Mouse (Mus musculus) gastrocnemius, postnatal 14 days (tissue): ENCODE measurements around the gene Hmga1. TPM values are rescaled to one million over a fixed set of nuclear protein-coding genes. Genes with fewer than 3 reads are reported as not detected.
A peak's percentile ranks its signal among the peaks of the same experiment; 100 is the strongest.

Experiments used
- DNase-seq: peaks from one replicate; pipeline ENCODE4 v3.0.0; 2021; ENCODE audit warnings: mixed read lengths
- intact Hi-C: fragments of 180-260 bp; cut with DNase I; formaldehyde crosslinking; loops from one replicate; pipeline ENCODE4 v1.15.1; 2025; ENCODE audit warnings: low total_unique reads
- total RNA-seq, 2 experiments: library from RNA; stranded (reverse); gene quantifications; 2 replicates each; pipeline ENCODE4 v1.2.3; 2021

Gene Hmga1
- total RNA-seq, 2 experiments from 2014 or later, result 17.2 to 18.7 TPM

DNA sequence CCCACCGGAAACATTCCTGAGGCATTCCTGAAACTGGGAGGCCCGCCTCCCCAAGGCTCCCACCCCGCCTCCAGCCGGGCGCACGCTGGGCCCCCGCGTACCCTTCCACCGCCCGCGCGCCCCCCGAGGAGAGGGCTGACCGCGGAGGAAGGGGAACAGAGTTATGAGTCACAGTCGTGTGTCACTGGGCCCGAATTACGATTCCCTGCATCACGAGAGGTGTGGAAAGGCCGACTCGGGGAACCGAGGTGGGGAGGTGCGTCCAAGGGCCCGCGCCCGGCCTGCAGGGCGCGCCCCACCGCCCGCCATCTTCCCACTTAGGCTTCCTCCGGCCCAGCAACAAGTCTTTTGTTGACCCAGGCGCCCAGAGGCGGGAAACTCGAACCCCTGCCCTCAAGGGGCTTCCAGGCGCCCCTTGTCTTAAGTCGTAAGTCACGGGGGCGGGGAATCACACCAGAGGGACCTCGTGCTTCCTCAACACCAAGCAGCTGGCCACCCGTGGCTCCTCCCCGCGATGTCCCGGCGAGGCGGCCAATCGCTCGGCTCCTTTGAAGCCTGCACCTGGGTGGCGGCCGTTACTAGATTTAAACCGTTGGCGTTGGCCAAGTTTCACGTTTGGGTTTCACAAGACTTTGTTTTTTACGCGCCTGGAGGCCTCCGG, 655 bp upstream of the Hmga1 start:
- DNase-seq, result peak; percentile 55
- intact Hi-C loops, result no loop called here

DNA sequence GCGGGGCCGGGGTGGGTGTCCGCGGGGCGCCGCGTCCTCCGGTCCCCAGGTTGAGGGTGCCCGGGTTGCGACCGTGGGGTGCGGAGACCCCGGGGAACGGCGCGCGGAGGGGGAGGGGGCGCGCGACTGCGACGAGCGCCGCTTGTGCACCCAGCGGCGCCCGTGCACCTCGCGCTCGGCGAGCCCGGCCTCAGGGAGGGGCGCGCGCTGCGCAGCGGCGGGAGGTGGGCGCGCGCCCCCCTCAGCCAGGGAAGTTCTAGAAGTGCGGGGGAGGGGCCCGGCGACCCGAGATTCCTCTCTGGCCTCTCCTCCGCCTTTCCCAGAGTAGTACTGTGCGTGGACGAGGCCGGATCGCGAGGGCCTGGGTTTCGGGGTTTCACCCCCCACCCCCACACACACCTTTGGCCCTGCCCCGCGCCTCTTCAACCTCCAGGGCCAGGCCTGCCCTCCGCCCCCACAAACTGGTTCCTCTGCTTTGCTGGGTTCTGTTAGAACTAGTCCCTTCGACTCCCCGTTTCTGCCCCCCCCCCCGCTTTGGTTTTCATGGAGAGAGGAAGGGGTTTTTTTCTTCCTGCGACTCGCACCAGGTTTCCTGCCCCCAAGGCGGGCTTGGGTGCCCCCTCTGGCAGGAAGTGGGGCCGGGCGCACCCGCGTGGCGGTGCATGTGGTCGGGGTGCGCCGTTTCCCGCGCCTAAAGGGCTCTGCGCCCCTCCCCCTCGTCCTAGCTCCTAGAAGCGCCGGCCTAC, 1.1 kb downstream of the Hmga1 start:
- intact Hi-C loops, result no loop called here
- no peak for DNase-seq

DNA sequence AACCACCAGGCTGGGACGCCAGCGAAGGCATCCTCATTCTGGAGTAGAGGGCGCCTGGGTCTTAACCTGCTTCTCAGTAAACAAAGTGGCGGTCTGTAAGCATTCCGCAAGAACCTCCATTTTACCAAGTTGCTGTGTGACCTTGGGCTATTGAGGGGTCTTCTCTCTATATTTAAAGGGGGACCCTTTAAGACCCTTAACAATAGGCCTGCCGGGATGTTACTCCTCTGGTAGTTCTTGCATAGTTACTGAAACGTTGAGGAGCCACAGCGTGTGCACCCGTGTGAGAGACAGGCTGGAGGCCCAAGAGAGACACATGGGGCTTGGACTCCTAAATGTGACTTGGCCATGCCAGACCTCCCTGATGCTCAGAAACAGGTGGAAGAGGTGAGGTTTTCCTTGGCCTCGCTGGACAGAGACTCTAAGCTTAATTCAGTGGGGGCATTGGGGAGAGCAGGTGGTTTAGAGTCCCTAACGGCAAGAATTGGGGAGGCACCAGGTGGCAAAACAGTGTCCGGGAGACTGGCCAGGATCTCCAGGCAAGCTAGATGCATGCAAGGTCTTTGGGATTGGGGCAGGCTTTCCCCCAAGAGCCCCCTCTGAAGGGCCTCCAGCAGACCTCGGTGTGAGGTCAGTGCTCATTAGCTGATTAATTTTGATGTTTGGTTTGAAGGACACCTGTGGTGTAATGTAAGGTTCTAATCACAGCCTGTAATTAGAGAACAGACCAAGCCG, 1.8 kb downstream of the Hmga1 start:
- no peak for DNase-seq
- intact Hi-C loops, result no loop called here

DNA sequence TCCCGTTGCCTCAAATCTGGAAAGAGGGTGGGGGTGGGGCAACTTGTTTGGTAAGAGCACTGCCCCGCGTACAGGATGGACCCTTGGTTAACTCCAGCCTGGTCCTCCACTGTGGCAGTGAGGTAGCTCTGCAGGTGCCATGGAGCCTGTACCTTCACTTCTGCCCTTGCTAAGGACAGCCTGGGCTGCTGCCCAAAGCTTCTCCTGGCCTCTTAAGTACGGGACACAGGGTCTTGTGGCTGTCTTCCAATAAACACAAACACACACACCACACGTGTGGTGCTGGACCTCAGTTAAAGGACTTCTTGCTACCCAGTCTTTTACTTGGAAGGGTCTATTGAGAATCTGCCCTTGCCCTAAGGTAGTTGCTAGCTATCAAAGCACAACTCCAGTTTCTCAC, 2.5 kb downstream of the Hmga1 start:
- DNase-seq, result no peak
- intact Hi-C loops, result no loop called here

DNA sequence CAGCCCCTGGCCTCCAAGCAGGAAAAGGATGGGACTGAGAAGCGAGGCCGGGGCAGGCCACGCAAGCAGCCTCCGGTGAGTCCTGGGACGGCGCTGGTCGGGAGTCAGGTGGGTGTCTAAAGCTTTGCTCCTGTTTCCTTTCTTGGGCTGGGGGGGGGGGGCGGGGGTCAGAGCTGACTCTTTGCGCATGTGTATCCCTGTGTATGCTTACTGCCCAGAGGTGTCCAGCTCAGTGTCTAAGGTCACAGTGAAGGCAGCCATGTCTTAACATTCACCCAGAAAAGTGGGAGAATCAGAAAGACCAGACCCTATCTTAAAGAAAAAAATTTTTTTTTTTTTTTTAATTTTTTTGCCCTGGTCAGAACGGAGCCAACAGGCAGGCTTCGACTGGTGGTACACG, 3.3 kb downstream of the Hmga1 start:
- no peak for DNase-seq
- intact Hi-C loops, result no loop called here

DNA sequence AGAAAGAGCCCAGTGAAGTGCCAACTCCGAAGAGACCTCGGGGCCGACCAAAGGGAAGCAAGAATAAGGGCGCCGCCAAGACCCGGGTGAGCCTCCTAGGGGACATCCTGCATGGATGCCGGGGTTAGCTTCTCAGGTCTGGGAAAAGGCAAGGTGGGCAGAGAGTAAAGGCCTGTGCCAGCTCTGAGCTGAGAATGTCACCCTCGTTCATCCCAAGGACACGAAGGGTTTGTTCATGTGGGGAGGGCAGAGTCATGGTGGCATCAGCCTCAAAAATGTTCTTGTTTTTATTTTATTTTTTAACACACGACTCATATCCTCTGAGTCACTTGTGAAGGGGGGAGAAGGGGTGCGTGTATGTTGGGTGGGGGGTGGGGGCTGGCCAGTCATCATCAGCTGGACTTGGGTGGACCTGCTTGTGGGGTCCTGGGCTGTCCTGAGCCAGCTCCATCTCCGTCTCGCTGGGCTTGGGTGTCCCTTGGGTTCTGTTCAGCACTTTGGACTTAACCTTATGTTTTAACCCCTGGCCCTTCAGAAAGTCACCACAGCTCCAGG, 4.7 kb downstream of the Hmga1 start:
- intact Hi-C loops, result no loop called here
- DNase-seq, result no peak

DNA sequence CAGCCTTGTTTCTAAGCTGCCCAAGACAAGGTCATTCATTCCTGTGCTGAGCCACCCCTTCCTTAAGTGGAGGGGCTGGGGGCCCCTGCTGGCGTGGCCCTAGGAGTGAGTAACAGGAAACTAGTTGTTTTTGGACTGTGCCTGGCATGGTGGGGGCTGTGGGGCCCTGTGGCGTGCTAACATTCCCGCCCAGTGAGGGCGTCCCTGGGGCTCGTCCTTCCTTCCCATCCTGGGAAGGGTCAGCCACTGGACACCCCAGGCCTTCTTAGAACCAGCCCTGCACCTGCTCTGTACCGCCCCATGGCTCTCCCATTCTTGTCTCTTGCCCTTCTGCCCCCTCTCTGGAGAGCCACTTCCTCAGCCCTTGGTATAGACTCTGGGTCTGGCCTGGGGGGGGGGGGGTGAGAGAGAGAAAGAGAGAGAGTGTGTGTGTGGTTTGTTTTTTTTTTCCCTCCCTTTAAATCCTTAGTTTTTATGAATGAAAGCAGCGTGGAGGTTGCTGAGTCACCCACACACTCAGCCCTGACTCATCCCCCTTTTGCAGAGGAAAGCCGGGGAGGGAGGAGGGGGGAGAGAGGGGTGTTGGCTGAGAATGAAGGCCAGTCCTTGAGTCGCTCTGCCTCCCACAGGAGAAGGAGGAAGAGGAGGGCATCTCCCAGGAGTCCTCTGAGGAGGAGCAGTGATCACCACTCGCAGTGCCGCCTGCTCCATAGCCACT, 5.7 kb downstream of the Hmga1 start:
- DNase-seq, result no peak
- intact Hi-C loops, result no loop called here

DNA sequence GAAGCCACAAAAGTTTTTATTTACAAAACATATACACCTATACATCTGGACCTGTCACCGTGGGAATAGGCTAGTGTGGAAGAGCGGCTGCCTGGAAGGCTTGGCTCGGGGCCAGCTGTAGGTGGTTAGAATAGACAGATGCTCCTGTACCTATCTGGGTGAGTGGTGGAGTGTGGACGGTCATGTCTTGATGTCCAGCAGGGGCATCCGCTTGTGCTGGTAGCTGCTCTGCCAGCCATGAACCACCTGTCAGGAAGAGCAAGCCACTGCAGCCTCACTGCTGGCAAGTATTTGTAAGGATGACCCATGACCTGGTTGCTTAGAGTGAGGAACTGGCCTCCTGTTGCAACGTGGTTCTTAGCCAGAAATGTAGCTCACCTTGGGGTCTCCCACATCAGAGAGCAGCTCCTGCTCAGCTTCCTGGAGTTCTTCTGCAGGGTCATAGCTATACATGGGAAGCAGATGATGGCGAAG, 7.5 kb downstream of the Hmga1 start:
- intact Hi-C loops, result no loop called here

DNA sequence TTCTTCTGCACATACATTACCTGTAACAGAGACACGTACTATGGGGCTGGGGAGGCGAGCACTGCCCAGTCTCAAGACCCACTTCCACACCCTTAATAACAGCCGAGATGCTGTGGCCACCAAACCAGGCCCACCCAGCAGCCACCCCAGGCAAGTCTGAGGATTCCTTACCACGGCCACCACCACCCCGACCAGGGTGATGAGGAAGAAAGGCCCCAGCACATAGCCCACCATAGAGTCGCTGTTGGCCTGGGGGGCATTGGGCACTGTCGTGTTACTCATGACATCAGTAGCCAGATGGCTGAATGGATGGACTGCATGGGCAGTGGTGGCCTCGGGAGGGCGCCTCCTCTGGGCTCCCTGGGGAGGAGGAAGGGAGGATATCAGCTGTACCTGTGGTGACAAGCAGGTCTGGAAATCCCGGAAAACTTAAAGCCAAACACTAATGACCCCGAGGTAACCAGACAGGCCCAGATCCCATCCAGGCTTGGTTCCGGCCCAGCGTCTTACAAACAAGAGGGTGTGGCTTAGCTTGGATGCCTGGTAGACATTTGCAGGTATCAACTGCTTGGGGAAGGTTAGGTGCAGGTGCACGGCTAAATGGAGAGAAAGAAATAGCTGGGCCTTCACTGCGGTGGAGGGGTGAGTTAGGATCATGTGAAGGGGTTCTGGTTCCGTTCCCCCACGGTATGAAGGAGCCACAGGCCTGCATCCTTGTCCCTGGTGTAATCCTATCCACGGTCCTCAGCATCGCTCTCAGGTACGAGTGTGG, 8.3 kb downstream of the Hmga1 start:
- intact Hi-C loops, result loop anchor here (5.0 kb wide), 1 partner anchor 68 kb away; no protein-coding TSS in a partner anchor
- DNase-seq, result no peak

More for the DNA sequence above, 7.5 kb downstream of the Hmga1 start:
- no peak for DNase-seq

DNA sequence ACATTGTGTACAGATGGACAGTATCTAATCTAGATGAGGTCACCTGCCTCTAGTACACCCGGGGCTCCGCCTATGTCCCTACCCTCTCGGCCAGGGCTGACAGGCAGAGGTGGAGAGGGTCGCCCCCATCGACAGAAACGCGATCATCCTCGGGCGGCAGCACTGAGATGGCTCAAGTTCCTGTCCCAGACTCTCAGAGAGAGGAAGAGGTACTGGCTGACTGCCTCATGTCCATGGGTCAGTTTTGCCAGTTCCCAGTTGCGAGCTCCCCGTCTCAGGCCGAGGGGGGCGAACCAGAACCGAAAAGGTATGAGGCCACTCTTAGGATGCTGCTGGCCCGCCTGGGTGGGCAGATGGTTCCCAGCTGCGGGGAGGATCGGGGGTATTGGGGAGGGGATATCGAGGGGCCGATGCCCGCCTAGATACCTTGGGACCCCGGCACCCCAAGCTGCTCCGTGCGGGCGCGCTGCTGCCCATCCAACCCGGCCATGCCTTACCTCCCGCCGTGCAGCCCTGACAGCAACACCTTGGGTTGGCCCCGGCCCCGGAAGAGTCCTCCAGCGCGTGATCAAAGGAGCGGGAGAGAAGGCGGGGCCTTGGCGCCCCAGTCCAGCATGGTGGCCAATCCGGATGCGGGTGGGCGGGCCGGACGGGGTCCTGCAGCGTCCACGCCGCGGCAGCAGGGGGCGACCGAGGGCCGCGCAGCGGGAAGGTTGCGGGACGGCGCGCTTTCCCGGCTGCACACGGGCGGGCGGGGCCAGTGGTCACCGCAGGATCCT, 9.1 kb downstream of the Hmga1 start, which contains the start of gene AI413582:
Gene AI413582, minus strand, starts transcription at position 594 of the 779 bp plus-strand sequence.
- intact Hi-C loops, result loop anchor here (5.0 kb wide), 1 partner anchor 67 kb away; no protein-coding TSS in a partner anchor
- peak; percentile 95 for DNase-seq

DNA sequence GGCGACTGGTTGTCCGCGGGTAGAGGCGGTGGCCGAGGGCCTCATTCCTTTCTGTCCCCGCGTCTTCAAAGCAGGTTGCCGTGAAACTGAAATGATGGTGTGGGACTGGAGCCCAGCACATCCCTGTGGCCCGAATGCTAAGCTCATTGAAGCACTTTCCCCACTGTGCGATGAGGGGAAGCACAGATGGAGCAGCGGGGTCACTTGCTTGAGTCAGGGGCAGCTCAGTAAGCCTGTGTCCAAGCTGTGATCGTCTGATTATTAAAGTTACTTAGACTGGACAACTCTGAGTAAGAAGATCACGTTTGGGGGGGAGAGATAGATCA, 9.6 kb downstream of the Hmga1 start:
- DNase-seq, result no peak
- intact Hi-C loops, result loop anchor here (5.0 kb wide), 1 partner anchor 66 kb away; no protein-coding TSS in a partner anchor

DNA sequence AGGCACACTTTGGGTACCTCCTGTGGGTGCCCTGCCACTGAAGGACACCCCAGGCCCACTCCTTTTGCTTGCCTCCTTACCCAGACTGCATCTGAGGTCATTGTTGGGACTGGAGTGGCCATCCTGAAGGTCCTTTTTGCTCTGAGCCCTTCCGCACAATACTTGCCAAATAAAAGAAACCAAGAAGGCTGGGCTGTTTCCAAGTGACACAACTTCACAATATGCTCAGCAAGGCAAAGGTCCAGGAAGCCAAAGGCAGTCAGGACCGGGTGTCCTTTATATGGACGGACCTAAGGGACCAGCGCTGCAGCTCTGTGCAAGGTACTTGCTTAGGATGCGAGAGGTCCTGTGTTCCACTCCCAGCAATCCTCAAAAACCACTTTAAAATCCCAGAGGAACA, 11.9 kb downstream of the Hmga1 start:
- no peak for DNase-seq
- intact Hi-C loops, result loop anchor here (5.0 kb wide), 1 partner anchor 64 kb away; no protein-coding TSS in a partner anchor

DNA sequence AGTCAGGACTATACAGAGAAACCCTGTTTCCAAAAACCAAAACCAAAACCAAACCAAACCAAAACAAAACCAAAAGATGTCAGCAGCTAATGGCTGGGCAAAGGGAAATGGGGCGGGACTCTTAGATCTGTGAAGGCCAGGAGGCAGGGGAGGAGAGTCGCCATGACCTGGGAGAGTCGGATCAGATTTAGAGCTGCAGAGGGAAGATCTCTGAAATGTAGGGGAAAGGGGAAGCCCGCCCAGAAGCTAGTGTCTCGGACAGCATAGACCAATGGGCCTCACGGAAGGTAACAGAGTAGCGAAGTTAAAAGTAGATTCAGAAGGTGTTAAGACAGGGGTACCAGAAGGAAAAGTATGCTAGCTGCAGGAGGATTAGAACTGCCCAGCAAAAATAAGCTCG, 15.0 kb downstream of the Hmga1 start:
- no peak for DNase-seq
- intact Hi-C loops, result no loop called here

DNA sequence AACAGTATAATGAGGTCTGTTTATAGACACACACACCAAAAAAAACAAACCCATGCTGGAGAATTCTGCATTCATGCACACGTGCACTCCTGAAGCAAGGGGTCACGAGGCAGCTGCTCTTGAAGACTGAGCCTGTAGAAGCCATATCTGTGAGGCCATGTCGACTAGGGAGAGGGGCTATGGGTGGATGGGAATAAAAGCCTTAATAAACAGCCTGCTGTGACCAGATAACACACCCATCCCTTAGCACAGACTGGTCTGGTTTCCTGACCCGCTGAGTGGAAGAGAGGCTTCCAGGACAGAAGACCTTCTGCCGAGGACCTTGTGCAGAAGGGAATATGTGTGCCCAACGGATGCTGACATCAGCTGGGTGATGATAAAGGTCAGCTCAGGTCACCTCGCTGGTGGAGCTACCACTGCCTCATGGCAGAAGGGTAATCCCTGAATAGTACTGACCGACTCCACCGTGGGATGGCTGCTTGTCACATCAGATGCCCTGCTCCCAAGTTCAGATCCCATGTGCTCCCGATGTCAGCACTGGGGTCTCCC, 17.5 kb downstream of the Hmga1 start:
- intact Hi-C loops, result no loop called here
- no peak for DNase-seq

DNA sequence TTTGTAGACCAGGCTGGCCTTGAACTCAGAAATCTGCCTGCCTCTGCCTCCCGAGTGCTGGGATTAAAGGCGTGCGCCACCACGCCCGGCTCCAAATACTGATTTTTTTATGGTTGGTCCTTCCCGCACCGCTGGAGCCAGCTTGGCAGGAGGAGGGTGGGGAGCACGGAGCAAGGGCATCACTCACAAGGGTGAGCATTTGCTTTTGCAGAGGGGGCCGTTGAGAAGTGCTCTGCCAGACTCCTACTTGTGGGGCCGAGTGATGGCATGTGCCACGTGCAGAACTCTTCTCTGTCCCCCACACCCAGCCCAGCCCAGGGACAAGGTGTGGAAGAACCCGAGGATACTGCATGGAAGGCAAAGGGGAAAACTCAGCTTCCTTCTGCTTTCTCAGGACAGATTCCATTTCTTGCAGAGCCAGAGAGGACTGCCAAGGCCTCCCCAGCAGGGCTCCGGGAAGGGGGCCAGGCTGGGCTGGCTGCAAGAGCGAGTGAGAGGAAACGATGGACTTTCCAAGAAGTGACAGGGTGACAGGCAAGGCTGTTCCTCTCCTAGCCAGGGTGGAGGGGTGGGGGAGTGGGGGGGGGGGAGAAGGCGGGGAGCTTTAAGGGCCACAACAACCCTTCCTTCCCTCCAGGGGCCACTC, 18.3 kb downstream of the Hmga1 start:
- DNase-seq, result peak; percentile 88
- intact Hi-C loops, result no loop called here

DNA sequence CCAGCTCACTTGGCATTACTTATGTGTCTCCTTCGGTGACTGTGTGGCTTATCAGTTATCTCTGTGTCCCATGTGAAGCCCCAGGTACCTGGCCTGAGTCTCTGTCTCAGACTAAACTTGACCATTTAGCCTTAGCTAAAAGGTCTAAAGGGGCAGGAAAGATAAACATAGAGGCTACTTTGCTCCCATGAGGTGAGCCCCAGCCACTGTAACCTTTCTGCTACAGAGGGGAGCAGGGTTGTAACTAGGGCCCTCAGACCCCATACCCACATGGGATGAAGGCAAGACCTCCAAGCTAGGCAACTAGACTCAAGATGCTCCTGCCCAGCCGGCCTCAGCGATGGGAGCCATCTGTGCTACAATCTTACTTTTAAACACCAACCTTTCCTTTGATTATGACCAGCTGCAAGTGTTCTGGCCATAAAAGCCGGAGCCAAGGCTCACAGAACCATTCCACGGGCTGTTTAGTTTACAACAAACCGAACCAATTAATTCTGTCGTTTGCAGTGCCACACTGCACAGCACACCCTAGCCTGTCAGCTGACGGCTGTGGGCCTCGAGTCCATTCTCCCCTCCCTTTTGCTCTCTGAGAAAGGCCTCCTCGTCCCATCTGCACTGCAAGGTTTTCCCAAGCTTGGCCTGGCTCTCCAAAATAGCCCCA, 18.9 kb downstream of the Hmga1 start:
- intact Hi-C loops, result no loop called here
- DNase-seq, result no peak

DNA sequence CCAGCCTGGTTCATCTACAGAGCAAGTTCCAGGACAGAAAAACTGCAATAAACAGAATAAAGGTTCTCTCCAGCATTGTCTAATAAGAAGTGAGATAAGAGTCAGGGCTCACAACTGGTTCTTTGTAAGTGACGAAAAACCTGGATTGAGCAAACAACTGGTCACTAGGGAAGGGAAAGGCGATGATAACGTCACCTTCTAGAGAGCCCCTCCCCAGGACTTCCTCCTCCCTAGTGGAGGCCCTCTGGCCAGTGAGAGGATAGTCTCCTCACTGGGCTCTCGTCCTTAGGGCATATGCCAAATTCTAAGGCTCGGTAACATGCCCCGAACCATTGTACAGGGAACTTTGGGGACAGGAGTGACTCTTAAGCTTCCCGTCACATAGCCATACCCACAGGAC, 19.8 kb downstream of the Hmga1 start:
- intact Hi-C loops, result no loop called here
- no peak for DNase-seq
